Mouse (Mus musculus): ENCODE data around the gene Ciao2a. TPM values are rescaled to one million over a fixed set of nuclear protein-coding genes. Genes with fewer than 3 reads are reported as not detected.

Gene Ciao2a
- 82.4 and 96.2 TPM in 2 replicates for polyA plus RNA-seq (2015; fragmentation: Nextera tagmentation; extraction: Ambion mirVana)

DNA sequence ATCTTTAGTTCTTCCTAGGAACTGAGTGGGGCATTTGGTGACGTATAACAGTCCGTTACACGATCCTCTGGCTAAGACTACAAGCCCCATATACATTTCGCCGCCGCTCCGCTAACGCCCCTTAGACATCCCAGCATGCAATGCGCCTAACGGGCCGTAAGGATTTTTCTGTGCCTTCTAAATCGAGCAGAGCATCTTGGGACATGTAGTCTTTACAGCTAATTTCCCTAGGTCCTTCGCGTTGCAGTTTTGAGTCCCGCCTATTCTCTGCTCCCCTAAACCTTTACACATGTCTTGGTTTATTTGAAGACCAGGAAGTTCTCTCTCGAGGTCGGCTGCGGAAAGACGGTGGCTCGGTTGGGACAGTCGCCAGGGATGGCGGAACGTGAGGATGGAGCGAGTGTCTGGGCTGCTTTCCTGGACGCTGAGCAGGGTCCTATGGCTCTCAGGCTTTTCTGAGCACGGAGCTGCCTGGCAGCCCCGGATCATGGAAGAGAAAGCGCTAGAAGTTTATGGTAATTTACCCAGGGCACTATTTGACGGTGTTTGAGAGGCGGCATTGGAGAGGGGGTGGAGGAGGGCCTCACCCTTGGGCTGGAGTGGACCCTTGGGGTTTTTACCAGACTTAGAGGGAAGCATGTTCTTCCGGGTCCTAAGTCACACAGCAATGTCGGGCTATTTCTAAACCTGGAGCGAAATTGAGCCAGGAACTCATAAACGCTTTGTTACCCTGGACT, at the start of gene Ciao2a, which contains the start of gene Snx1:
Gene Ciao2a (plus strand): TSS at position 156 of the 737 bp plus-strand sequence.
Gene Snx1 (minus strand): TSS at position 132 of the 737 bp plus-strand sequence.

DNA sequence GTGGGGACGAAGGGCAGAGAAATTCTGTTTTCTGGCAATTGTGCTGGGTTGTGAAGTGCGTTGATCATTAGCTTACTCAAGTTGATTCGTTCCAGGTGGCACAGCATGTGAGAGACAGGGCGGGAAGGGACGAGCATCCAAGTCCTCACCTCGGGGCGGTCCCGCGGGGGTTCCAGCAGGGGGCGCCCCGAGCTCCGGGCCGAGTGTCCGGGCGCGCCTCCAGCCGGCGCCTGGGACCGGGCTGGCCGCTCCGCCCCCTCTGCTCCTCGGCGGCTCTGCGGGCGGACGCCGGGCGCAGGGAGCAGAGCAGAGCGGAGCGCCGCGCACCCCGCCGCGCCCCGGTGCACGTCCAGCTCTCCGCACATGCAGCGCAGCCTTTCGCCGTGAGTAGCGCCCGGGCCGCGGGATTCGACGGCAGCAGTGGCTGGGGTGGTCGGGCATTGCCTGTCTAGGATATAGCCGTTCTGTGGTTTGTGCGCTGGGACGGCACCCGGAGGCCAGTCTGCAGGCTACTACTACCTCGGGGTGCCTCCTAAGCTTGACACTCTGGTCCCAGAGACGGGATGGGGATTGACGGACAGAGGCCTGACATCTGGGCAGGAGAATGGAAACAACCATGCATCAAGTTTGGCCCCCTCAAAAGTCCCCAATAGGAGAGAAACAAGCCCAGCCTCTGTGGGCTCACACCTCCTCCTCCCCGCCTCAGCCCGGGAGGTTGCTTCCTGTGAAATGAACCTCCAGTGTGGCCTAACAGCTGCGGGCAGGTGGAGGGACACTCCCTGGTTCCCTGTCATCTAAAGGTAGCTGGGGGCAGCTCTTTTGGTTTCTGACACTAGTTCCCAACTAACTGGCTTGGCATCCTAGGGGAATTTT, 31.8 kb downstream of the Ciao2a start, which contains the start of gene Dapk2:
Gene Dapk2 (plus strand): TSS at position 266 of the 873 bp plus-strand sequence.

Other genes with a start within 250 kb of the Ciao2a start
- gene Pclaf, start 236.4 kb upstream of the Ciao2a start, polyA plus RNA-seq (2015; fragmentation: Nextera tagmentation; extraction: Ambion mirVana), result 31.4 and 51.7 TPM in 2 replicates
- gene Trip4, start 217.8 kb upstream of the Ciao2a start, polyA plus RNA-seq (2015; fragmentation: Nextera tagmentation; extraction: Ambion mirVana), result 13.7 and 18.4 TPM in 2 replicates
- gene Csnk1g1, start 217.7 kb upstream of the Ciao2a start, polyA plus RNA-seq (2015; fragmentation: Nextera tagmentation; extraction: Ambion mirVana), result 9.1 and 9.5 TPM in 2 replicates
- gene Ppib, start 66.4 kb upstream of the Ciao2a start, polyA plus RNA-seq (2015; fragmentation: Nextera tagmentation; extraction: Ambion mirVana), result 483 and 499 TPM in 2 replicates
- 0.49 and 0.62 TPM in 2 replicates for gene Snx22, start 56.9 kb upstream of the Ciao2a start, polyA plus RNA-seq (2015; fragmentation: Nextera tagmentation; extraction: Ambion mirVana)
- gene Snx1, start within 50 bp of the Ciao2a start, polyA plus RNA-seq (2015; fragmentation: Nextera tagmentation; extraction: Ambion mirVana), result 88.6 and 92.1 TPM in 2 replicates
- 6.1 and 6.6 TPM in 2 replicates for gene Dapk2, start 31.6 kb downstream of the Ciao2a start, polyA plus RNA-seq (2015; fragmentation: Nextera tagmentation; extraction: Ambion mirVana)
- 10.0 TPM in 2 replicates for gene Herc1, start 223.8 kb downstream of the Ciao2a start, polyA plus RNA-seq (2015; fragmentation: Nextera tagmentation; extraction: Ambion mirVana)